Mouse (Mus musculus): ENCODE measurements around the gene Traf3ip1. TPM values are rescaled to one million over a fixed set of nuclear protein-coding genes. Genes with fewer than 3 reads are reported as not detected.

Gene Traf3ip1
- total RNA-seq (2023): 10 to 100 TPM in 1 of 2 experiments, 1 to 10 TPM in 1; 8.4 to 10.5 TPM

DNA sequence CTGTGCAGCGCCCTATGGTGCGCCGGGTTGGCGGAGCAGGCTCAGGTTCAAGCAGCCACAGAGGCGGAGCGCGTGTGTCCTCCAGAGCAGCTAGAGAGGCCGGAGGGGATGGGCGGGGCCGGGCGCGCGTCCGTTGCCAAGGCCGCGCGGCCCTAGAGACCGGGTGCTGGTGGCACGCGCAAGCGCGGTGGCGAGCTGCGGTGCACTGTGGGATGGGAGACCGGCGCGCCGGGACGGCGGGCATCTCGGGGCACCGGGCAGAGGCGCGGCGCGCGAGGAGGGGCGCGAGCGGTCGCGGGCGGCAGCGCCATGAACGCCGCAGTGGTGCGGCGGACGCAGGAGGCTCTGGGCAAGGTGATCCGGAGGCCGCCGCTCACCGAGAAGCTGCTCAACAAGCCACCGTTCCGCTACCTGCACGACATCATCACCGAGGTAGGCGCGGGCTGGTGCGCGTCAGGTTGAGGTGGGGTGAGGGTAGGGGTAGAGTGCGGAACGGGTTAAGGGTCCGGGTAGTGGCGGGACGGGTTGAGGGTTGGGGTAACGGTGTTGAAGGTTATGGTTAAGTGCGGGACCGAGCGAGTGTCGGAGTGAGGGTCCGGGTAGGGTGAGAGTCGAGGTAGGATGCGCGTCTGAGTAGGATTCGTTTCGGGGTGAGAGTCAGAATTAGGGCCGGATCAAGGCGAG lies at the start of gene Traf3ip1:
Gene Traf3ip1 (plus strand): TSS at position 191 of the 684 bp plus-strand sequence.

DNA sequence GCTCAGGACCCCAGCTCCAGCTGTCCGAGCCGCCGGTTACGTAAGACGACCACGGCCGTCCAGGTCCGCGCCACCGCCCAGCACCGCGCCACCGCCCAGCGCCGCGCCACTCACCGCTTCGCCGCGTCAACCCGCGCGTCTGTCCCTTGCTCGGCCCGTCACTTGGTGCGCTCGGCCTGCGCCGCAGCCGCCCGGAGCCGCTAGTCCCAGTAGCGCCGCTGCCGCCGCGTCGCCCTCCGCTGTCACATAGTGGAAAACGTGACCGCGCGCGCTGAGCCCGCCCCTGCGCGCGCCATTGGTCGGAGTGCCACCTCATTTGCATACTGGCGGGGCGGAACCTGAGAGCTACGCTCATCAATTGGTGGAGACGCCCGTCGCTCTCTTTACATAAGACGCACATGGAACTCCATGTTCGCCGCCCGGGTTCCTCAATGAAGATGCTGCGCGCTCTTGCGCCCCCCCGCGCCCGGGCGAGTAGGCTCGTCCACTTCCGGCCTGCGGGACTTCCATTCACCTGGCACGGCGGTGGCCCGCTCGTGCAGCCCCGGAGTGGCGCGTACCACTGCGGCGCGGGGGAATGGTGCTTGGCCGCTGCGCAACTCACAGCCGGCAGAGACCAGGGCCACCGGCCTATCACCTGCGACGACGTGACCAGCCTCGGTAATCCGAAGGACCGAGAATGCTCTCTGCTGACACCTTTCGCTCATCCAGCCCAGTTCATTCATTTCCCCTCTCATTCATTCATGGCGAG lies 35.2 kb upstream of the Traf3ip1 start, which contains the start of gene Per2:
Gene Per2 (minus strand): TSS at position 266 of the 751 bp plus-strand sequence.

DNA sequence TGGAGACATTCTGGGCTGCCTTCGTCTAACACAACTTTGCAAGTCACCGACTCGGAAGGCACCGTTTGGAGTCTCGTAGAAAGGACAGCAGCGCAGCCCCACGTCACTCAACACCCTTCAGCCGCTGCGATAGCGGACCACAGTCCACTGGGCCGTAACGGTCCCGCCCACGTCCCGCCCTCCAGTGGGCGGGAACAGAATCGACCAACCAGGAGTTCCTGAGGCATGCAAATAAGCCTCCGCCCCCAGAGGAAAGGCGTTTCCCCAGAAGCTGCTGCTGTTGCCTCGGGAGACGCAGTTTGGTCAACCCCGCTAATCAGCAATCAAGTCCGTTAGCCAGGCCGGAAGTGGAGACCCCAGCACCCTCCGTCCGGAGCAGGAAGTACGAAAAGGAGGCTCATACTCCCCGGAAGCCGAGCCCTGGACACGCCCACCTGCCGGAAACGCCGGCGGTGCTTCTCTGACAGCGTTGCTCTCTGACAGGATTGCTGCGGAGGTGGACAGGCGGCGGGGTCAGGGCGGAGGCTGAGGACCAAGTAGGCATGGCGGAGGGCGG lies 45.9 kb downstream of the Traf3ip1 start, which contains the start of gene Asb1:
Gene Asb1 (plus strand): TSS at position 274 of the 556 bp plus-strand sequence.

Other genes starting within 250 kb of the Traf3ip1 start
- 10 to 100 TPM; 50.8 to 66.0 TPM for gene Ube2f, start 244.3 kb upstream of the Traf3ip1 start, total RNA-seq (2023)
- gene Scly, start 196.3 kb upstream of the Traf3ip1 start, total RNA-seq (2023): 10 to 100 TPM; 28.1 to 40.0 TPM
- gene Espnl, start 172.6 kb upstream of the Traf3ip1 start, total RNA-seq (2023): under 1 TPM in 1 of 2 experiments, not detected in 1; 0.39 TPM
- not detected for gene Klhl30, start 143.6 kb upstream of the Traf3ip1 start, total RNA-seq (2023)
- not detected for gene Erfe, start 128.2 kb upstream of the Traf3ip1 start, total RNA-seq (2023)
- 100 to 1,000 TPM; 115 to 116 TPM for gene Ilkap, start 95.8 kb upstream of the Traf3ip1 start, total RNA-seq (2023)
- 10 to 100 TPM; 35.1 to 49.2 TPM for gene Hes6, start 80.6 kb upstream of the Traf3ip1 start, total RNA-seq (2023)
- gene Per2, start 35.3 kb upstream of the Traf3ip1 start, total RNA-seq (2023): 10 to 100 TPM; 25.0 to 25.3 TPM
- gene Asb1, start 45.9 kb downstream of the Traf3ip1 start, total RNA-seq (2023): 10 to 100 TPM; 13.9 to 17.7 TPM

Data from B cell, adult 67 days (primary cell).